Mouse (Mus musculus): Measurements from ENCODE around the gene Tmigd1. TPM values are rescaled to one million over a fixed set of nuclear protein-coding genes. Genes with fewer than 3 reads are reported as not detected.

Gene Tmigd1
- polyA plus RNA-seq (2014; fragmentation: Illumina TruSeq; extraction: RNeasy Lipid Tissue Mini Kit (QIAGEN cat#74804)): 1.8 TPM

DNA sequence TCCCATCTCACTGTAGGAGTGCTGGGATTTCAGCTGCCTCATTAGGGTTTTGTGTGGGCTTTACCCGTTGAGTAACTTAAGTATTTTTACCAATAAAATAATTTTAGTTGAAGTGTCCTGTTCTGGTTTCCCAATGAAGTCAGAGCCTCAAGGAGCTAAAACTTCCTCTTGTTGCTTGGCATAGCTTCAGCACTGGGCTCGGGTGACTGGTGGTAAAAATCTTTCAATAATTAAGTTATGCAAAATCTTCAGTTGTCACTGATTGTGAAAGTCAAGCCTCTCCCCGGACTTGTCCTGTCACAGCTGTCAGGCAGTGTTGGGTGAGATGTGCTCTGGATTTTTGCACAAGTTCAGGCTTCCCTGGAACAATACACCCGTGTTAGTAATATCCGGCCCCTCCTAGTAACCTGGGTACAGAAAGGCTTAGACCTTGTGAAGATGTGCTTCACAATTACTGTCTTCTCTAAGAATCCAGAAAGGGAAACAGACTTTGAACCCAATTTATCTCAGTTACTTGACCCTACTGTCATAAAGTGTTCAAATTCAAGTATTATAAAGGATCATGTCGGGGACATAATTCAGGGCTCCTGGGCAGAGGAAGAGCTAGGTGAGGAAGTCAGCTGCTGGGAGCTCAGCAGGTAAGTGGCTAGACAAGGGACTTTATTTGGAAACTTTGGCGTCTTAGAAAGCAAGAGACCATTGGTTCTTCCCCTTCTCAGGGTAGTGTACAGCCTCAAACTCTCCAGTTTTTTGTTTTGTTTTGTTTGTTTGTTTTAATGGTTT, at the start of gene Tmigd1:
Tmigd1 (plus strand) TSS at position 581 of the 783 bp plus-strand sequence.

DNA sequence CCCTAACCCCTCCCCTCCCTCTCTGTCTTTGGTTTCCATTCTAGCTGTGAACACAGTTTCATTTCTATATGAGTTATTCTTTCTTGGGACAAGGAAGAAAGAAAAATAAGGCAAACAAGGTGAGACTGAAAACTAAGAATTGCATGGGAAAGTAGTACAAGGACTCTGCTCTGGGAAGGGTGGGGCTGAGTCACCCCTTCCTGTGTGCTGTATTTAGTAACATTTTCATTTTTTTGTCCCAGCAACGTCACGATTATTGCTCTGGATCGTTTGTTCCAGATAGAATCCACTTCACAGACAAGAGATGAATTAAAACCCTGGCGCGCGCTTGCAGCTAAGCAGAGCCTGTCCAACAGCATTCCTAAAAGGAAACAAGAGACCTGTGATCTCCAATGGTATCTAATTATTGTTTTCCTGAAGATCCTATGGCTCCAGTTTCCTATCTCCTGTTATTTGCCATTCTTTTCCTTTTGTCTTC, 22.8 kb downstream of the Tmigd1 start, which contains the start of gene Blmh:
Blmh (plus strand) TSS at position 51 of the 478 bp plus-strand sequence.

Other genes starting within 250 kb of the Tmigd1 start
- gene Bhlha9, start 229.7 kb upstream of the Tmigd1 start, polyA plus RNA-seq (2014; fragmentation: Illumina TruSeq; extraction: RNeasy Lipid Tissue Mini Kit (QIAGEN cat#74804)): not detected
- gene Trarg1, start 222.4 kb upstream of the Tmigd1 start, polyA plus RNA-seq (2014; fragmentation: Illumina TruSeq; extraction: RNeasy Lipid Tissue Mini Kit (QIAGEN cat#74804)): 0.40 TPM
- gene Gosr1, start 138.6 kb upstream of the Tmigd1 start, polyA plus RNA-seq (2014; fragmentation: Illumina TruSeq; extraction: RNeasy Lipid Tissue Mini Kit (QIAGEN cat#74804)): 40.9 TPM
- gene Cpd, start 55.1 kb upstream of the Tmigd1 start, polyA plus RNA-seq (2014; fragmentation: Illumina TruSeq; extraction: RNeasy Lipid Tissue Mini Kit (QIAGEN cat#74804)): 198 TPM
- 358 TPM for gene Blmh, start 22.6 kb downstream of the Tmigd1 start, polyA plus RNA-seq (2014; fragmentation: Illumina TruSeq; extraction: RNeasy Lipid Tissue Mini Kit (QIAGEN cat#74804))
- gene Slc6a4, start 96.4 kb downstream of the Tmigd1 start, polyA plus RNA-seq (2014; fragmentation: Illumina TruSeq; extraction: RNeasy Lipid Tissue Mini Kit (QIAGEN cat#74804)): 2.0 TPM
- gene Nsrp1, start 176.3 kb downstream of the Tmigd1 start, polyA plus RNA-seq (2014; fragmentation: Illumina TruSeq; extraction: RNeasy Lipid Tissue Mini Kit (QIAGEN cat#74804)): 41.7 TPM